Mouse (Mus musculus) left cerebral cortex, adult 2 months (tissue): ENCODE measurements around the gene Orc2. TPM values are rescaled to one million over a fixed set of nuclear protein-coding genes. Genes with fewer than 3 reads are reported as not detected.

Experiments
- DNase-seq, 2 experiments: peaks; one replicate each; pipeline ENCODE4 v3.0.0; 2021 to 2022; ENCODE audit warnings: low spot score in 2 of 2, mixed read lengths in 1 of 2; ENCODE audit errors: extremely low spot score in 1 of 2
- H3K27ac ChIP-seq: fragments of 200-600 bp; 2 replicates; pipeline ENCODE4 v1.8.1; 2022
- H3K4me3 ChIP-seq: fragments of 200-600 bp; 2 replicates; pipeline ENCODE4 v1.8.1; 2022
- CTCF ChIP-seq: fragments of 200-600 bp; IDR thresholded peaks from 2 replicates; pipeline ENCODE4 v1.8.1; 2022; ENCODE audit warnings: antibody characterized with exemption, mild to moderate bottlenecking, moderate library complexity
- intact Hi-C: fragments of 180-260 bp; cut with DNase I; formaldehyde crosslinking; loops from one replicate; pipeline ENCODE4 v1.15.1; 2025
- long read RNA-seq, 2 experiments: library from polyadenylated mRNA; stranded (forward); transcript quantifications; one replicate each; pipeline ENCODE4 v2.0.0; 2021; ENCODE audit warnings: borderline mapping rate in 2 of 2
- total RNA-seq, 2 experiments: library from RNA; stranded (reverse); gene quantifications; 2 replicates each; pipeline ENCODE4 v1.2.3; 2021

Gene Orc2
- total RNA-seq: 10 to 100 TPM; 29.1 to 30.2 TPM
- long read RNA-seq, experiment 1, transcript Orc2-201 (18 exons, 3,561 nt): major isoform, 21 of 33 reads
- long read RNA-seq, experiment 1, partial matches to known transcripts: 2 of 33 reads
- long read RNA-seq, experiment 1, other reads (novel, unspliced or antisense): 10 of 33 reads
- long read RNA-seq, experiment 2, transcript Orc2-201 (18 exons, 3,561 nt): major isoform, 7 of 15 reads
- long read RNA-seq, experiment 2, partial matches to known transcripts: 0 of 15 reads
- long read RNA-seq, experiment 2, other reads (novel, unspliced or antisense): 8 of 15 reads

DNA sequence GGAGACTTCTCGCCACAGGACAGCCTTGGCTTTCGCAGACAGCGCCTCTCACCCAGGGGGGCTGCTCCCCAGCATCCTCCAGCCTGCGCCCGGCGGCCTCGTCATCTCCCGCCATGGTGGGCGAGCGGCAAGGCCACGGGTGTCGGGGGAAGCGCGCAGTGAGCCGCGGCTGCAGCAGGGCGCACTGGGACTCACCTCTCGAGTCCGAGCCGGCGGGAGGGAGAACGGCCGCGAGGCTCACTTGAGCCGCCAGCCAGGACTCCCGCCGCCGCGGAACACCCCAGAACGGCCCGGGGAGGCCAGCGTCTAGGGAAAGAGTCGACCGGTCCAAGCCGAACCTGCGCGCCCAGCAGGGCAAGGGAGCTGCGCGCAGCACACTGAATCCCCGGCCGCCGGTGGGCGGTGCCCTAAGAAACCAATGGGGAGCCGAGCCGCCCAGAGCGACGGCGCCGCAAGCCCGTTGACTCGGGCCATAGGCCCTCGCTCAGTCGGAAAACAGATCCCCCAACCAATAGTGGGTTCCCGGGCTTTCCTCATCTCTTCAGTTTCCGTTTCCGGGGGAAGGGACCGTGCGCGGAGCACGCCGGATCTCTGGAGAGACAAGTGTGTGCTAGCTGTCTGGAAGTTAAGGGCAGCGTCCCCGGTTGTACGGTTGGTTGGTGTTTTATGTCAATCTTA, at the start of gene Orc2:
Gene Orc2, minus strand, starts transcription at position 533 of the 678 bp plus-strand sequence.
- Histone ChIP-seq H3K4me3 (peak within 1 kb of the TSS; percentile 86), H3K27ac (peak within 1 kb of the TSS; percentile 73)
- DNase-seq: peak; percentile 91 to 93
- intact Hi-C loops: loop anchor here (2.0 to 10.0 kb wide), 3 partner anchors 60 to 233 kb away; partner anchors contain the start of genes Als2cr12, Nif3l1 and Ppil3
- TF ChIP-seq CTCF: no peak; the same call in 1 of the 2 replicates

DNA sequence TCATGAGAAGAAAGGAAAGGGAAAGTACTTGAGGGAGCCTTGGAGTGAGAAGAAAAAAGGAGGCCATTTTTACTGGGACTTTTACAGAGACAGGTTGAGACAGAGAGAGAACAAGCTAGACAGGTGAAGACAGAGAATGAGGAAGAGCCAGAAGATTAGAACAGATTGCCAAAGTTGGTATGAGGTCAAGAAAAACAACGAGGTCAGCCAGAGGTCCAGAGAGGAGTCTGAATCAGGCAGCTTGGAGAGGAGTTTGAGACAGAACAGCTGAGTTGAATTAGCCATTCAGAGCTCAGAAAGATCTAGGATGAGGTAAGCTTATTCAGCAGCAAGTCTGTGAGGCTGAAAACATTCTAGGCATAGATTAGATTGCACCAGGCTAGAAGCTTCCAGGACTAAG, 36.5 kb upstream of the Orc2 start:
- DNase-seq: no peak
- intact Hi-C loops: no loop called here
- H3K4me3 ChIP-seq: no peak overlapping the region
- no peak for TF ChIP-seq CTCF
- no peak overlapping the region for H3K27ac ChIP-seq

- Histone ChIP-seq H3K4me3 (no peak overlapping the region), H3K27ac (no peak overlapping the region)
- no peak for TF ChIP-seq CTCF
- intact Hi-C loops: loop anchor here (10.0 kb wide), 1 partner anchor 188 kb away; the partner anchor contains the start of gene Als2cr12
- no peak for DNase-seq
Measured at GRCm38 (mm10) chr1:58507249-58507648, 2.3 kb upstream of the Orc2 start.

- Histone ChIP-seq H3K4me3 (peak overlapping the region; percentile 86), H3K27ac (peak overlapping the region; percentile 73)
- TF ChIP-seq CTCF: no peak
- no peak for DNase-seq
- intact Hi-C loops: loop anchor here (2.0 to 10.0 kb wide), 3 partner anchors 59 to 233 kb away; partner anchors contain the start of genes Als2cr12, Nif3l1 and Ppil3
Measured at GRCm38 (mm10) chr1:58503793-58504370, 1.0 kb downstream of the Orc2 start.

GRCm38 (mm10) chr1:58503134-58503533, 1.8 kb downstream of the Orc2 start:
- H3K4me3 ChIP-seq: no peak overlapping the region; the same call in 1 of the 2 replicates
- H3K27ac ChIP-seq: no peak overlapping the region
- intact Hi-C loops: loop anchor here (5.0 to 10.0 kb wide), 2 partner anchors 192 to 234 kb away; partner anchors contain the start of gene Als2cr12
- TF ChIP-seq CTCF: no peak
- no peak for DNase-seq

DNA sequence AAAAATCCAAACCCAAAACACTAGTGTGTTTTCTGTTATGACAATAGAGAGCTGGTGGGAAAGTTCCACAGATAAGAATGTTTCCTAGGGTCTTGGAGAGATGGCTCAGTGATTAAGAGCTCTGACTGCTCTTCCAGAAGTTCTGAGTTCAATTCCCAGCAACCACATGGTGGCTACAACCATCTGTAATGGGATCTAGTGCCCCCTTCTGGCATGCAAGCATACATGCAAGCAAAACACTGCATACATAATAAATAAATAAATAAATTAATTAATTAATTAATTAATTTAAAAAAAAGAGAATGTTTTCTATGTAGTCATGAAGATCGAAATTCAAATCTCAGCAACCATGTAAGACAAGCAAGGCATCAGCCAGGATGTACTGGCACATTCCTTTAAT, 6.2 kb downstream of the Orc2 start:
- DNase-seq: no peak
- Histone ChIP-seq H3K4me3 (no peak overlapping the region), H3K27ac (no peak overlapping the region)
- intact Hi-C loops: no loop called here
- TF ChIP-seq CTCF: peak; percentile 18; the same call in 1 of the 2 replicates

DNA sequence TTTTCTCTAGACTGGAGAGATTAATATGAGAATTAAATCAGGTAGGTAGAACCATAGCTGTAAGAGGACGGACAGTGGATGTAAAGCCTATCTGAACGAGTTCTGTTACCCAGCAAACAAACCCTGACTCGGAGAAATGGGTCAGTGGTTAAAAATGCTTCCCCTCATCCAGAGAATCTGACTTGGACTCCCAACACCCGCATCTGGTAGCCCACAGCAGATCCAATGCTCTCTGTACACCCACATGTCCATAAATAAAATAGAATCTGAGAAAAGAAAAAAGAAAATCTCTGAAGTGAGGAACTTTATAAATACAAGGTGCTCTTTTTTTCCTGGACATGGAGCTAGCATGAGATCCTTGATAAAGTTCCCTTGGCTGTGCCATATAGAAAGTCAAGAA, 7.2 kb downstream of the Orc2 start:
- H3K4me3 ChIP-seq: no peak overlapping the region
- H3K27ac ChIP-seq: no peak overlapping the region; the same call in 1 of the 2 replicates
- no peak for TF ChIP-seq CTCF
- intact Hi-C loops: no loop called here
- DNase-seq: no peak

GRCm38 (mm10) chr1:58495603-58496002, 9.3 kb downstream of the Orc2 start:
- TF ChIP-seq CTCF: no peak
- DNase-seq: no peak
- intact Hi-C loops: no loop called here
- H3K4me3 ChIP-seq: no peak overlapping the region
- H3K27ac ChIP-seq: peak overlapping the region; percentile 56; the same call in 1 of the 2 replicates

DNA sequence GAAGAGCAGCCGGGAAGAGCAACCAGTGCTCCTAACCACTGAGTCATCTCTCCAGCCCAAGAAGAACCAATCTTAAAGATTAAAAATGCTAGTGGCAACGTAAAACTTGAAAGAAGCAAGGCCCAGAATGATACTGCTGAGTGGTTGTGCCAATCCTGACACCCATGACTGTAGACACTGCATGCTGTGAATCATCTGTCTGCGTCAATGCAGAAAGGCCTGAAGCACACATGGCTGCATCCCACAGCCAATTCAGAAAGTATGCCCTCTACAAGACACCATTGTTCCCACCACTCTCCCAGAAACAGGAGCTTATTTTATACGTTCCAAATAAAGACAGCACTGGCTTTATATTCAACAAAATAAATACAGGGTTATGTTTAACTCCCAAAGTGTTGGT, 22.3 kb downstream of the Orc2 start:
- intact Hi-C loops: no loop called here
- DNase-seq: no peak
- Histone ChIP-seq H3K4me3 (no peak overlapping the region), H3K27ac (no peak overlapping the region)
- TF ChIP-seq CTCF: no peak

DNA sequence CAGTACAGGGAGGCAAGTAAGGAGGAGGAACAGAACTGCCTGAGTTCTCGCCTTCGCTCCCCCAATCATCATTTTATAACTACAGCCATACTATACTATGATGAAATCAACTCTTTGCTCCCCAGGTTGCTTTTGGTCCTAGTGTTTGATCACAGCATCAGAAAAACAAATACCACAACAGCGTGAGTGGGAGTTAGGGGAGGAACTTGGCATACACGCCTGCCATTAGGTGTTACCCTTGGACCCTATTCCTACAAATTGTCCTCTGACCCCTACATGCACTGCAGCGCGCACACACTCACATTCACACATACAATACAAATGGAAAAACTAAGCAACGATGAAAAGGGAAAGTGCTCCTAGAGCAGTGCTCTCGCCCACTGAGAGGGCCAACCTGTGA, 29.2 kb downstream of the Orc2 start:
- no peak for DNase-seq
- intact Hi-C loops: no loop called here
- no peak overlapping the region for H3K4me3 ChIP-seq
- no peak for TF ChIP-seq CTCF
- no peak overlapping the region for H3K27ac ChIP-seq

DNA sequence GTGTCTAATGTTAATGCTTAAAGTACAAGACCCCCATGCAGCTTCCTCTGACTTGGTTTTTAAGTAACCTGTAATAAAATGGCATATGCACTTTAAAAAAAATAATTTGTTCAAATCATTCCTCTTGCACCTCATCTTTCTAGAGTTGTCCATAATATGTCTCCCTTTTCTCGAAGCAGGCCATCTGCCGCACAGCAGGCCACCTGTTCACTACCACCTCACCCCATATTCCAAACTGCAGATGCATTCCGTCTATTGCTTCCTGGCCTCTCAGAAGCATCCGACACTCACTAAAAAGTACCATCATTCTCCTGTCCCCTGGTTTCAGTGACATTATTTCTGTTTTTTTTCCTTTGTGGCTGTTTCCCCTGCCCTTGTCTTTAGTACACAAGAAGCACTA, 39.3 kb downstream of the Orc2 start:
- no peak for DNase-seq
- intact Hi-C loops: no loop called here
- Histone ChIP-seq H3K27ac (no peak overlapping the region), H3K4me3 (no peak overlapping the region)
- no peak for TF ChIP-seq CTCF

GRCm38 (mm10) chr1:58465042-58465441, 39.9 kb downstream of the Orc2 start:
- TF ChIP-seq CTCF: no peak
- intact Hi-C loops: no loop called here
- DNase-seq: no peak
- H3K4me3 ChIP-seq: no peak overlapping the region
- no peak overlapping the region for H3K27ac ChIP-seq
